Mouse (Mus musculus): ENCODE measurements around the gene Pnma5. TPM values are rescaled to one million over a fixed set of nuclear protein-coding genes. Genes with fewer than 3 reads are reported as not detected.

The Pnma5 gene
- total and polyA plus RNA-seq, 3 experiments: 0.07 to 0.08 TPM; not detected in 1

- in situ Hi-C loops (cut with MboI; ENCODE audit: low pct_ligation_motif_present, low pct_unique_long_range_greater_than_20kb, low sequenced_read_pairs): no loop called here
- DNase-seq (ENCODE audit: extremely low read depth): no peak
- no peak overlapping the region for H3K4me3 ChIP-seq (replicated peaks in 1 of 3; ENCODE audit: low read depth in 2 of 3, low read length in 2 of 3, poor library complexity in 1 of 3)
- no peak overlapping the region for H3K9ac ChIP-seq (ENCODE audit: insufficient read depth, low read depth)
- no peaks in the 10 kb centered on the region for H3K4me1 ChIP-seq (ENCODE audit: control insufficient read depth in 1 of 2, insufficient read depth in 2 of 2)
- H3K27me3 ChIP-seq (replicated peaks): no peaks in the 10 kb centered on the region
- no peak overlapping the region for H3K4me2 ChIP-seq (ENCODE audit: insufficient read depth, low read depth, poor library complexity, severe bottlenecking)
- dilution Hi-C loops (cut with MboI; ENCODE audit: extremely low pct_ligation_motif_present, extremely low pct_unique_long_range_greater_than_20kb, low sequenced_read_pairs): no loop called here
- no peaks in the 10 kb centered on the region for H3K36me3 ChIP-seq (replicated peaks in 1 of 2; ENCODE audit: control insufficient read depth in 1 of 2, insufficient read depth in 1 of 2, low read length in 1 of 2)
- H3K79me2 ChIP-seq (replicated peaks; ENCODE audit: control insufficient read depth, extremely low read depth, insufficient read depth, poor library complexity, severe bottlenecking): no peaks in the 10 kb centered on the region
- TF ChIP-seq USF2 (conservative IDR thresholded peaks at IDR 0.05; ENCODE audit: low read depth, low read length): no peak
- TF ChIP-seq JUN (IDR thresholded peaks at IDR 0.05; ENCODE audit: insufficient read depth, low read depth, low read length): no peak
- TF ChIP-seq BHLHE40 (IDR thresholded peaks at IDR 0.05; ENCODE audit: low read depth, low read length): no peak
- no peak for TF ChIP-seq UBTF (IDR thresholded peaks at IDR 0.05; ENCODE audit: low read depth, low read length)
- no peak for TF ChIP-seq RAD21 (IDR thresholded peaks at IDR 0.05; ENCODE audit: low read depth, low read length)
- no peaks in the 10 kb centered on the region for H3K9me3 ChIP-seq (replicated peaks; ENCODE audit: low read length)
- no peak overlapping the region for H3K27ac ChIP-seq (ENCODE audit: insufficient read depth, low read depth)
Observed at GRCm38 (mm10) chrX:73062323-73062722, 25.4 kb upstream of the Pnma5 start.

- in situ Hi-C loops (cut with MboI; ENCODE audit: low pct_ligation_motif_present, low pct_unique_long_range_greater_than_20kb, low sequenced_read_pairs) (no loop called here), dilution Hi-C loops (cut with MboI; ENCODE audit: extremely low pct_ligation_motif_present, extremely low pct_unique_long_range_greater_than_20kb, low sequenced_read_pairs) (no loop called here)
- Histone ChIP-seq H3K9ac (ENCODE audit: insufficient read depth, low read depth) (no peak overlapping the region), H3K27me3 (replicated peaks) (no peaks in the 10 kb centered on the region), H3K79me2 (replicated peaks; ENCODE audit: control insufficient read depth, extremely low read depth, insufficient read depth, poor library complexity, severe bottlenecking) (no peaks in the 10 kb centered on the region), H3K36me3 (replicated peaks in 1 of 2; ENCODE audit: control insufficient read depth in 1 of 2, insufficient read depth in 1 of 2, low read length in 1 of 2) (no peaks in the 10 kb centered on the region), H3K4me3 (replicated peaks in 1 of 3; ENCODE audit: low read depth in 2 of 3, low read length in 2 of 3, poor library complexity in 1 of 3) (no peak overlapping the region), H3K4me1 (ENCODE audit: control insufficient read depth in 1 of 2, insufficient read depth in 2 of 2) (no peaks in the 10 kb centered on the region), H3K4me2 (ENCODE audit: insufficient read depth, low read depth, poor library complexity, severe bottlenecking) (no peak overlapping the region), H3K27ac (ENCODE audit: insufficient read depth, low read depth) (no peak overlapping the region), H3K9me3 (replicated peaks; ENCODE audit: low read length) (no peaks in the 10 kb centered on the region)
- DNase-seq (ENCODE audit: extremely low read depth): no peak
- TF ChIP-seq CHD1 (IDR thresholded peaks at IDR 0.05; ENCODE audit: low read depth, low read length): no peak
Observed at GRCm38 (mm10) chrX:73061528-73061927, 24.6 kb upstream of the Pnma5 start.

- Histone ChIP-seq H3K4me2 (ENCODE audit: insufficient read depth, low read depth, poor library complexity, severe bottlenecking) (no peak overlapping the region), H3K36me3 (replicated peaks in 1 of 2; ENCODE audit: control insufficient read depth in 1 of 2, insufficient read depth in 1 of 2, low read length in 1 of 2) (no peaks in the 10 kb centered on the region), H3K4me3 (replicated peaks in 1 of 3; ENCODE audit: low read depth in 2 of 3, low read length in 2 of 3, poor library complexity in 1 of 3) (no peak overlapping the region), H3K9ac (ENCODE audit: insufficient read depth, low read depth) (no peak overlapping the region), H3K27me3 (replicated peaks) (no peaks in the 10 kb centered on the region), H3K4me1 (ENCODE audit: control insufficient read depth in 1 of 2, insufficient read depth in 2 of 2) (0 out of 4 replicates have a peak, but pooled peaks cover 0 to 4% of the 10 kb centered on the region in 2 experiments), H3K9me3 (replicated peaks; ENCODE audit: low read length) (no peaks in the 10 kb centered on the region), H3K79me2 (replicated peaks; ENCODE audit: control insufficient read depth, extremely low read depth, insufficient read depth, poor library complexity, severe bottlenecking) (no peaks in the 10 kb centered on the region), H3K27ac (ENCODE audit: insufficient read depth, low read depth) (no peak overlapping the region)
- dilution Hi-C loops (cut with MboI; ENCODE audit: extremely low pct_ligation_motif_present, extremely low pct_unique_long_range_greater_than_20kb, low sequenced_read_pairs) (no loop called here), in situ Hi-C loops (cut with MboI; ENCODE audit: low pct_ligation_motif_present, low pct_unique_long_range_greater_than_20kb, low sequenced_read_pairs) (no loop called here)
- peak; percentile 91 for TF ChIP-seq CHD2 (IDR thresholded peaks at IDR 0.05; ENCODE audit: low read length)
- no peak for TF ChIP-seq ZNF384 (IDR thresholded peaks at IDR 0.05; ENCODE audit: low read depth, low read length)
- no peak for TF ChIP-seq USF2 (conservative IDR thresholded peaks at IDR 0.05; ENCODE audit: low read depth, low read length)
- TF ChIP-seq NRF1 (IDR thresholded peaks at IDR 0.05; ENCODE audit: low read depth, low read length): peak; percentile 85
- TF ChIP-seq RCOR1 (conservative IDR thresholded peaks at IDR 0.05; ENCODE audit: low read depth, low read length): no peak
- peak; percentile 78 for TF ChIP-seq SMC3 (IDR thresholded peaks at IDR 0.05; ENCODE audit: low read depth, low read length)
- TF ChIP-seq HCFC1 (IDR thresholded peaks at IDR 0.05; ENCODE audit: low read depth, low read length): peak; percentile 49
- TF ChIP-seq KAT2A (IDR thresholded peaks at IDR 0.05; ENCODE audit: insufficient replicate concordance, low read length): no peak
- no peak for TF ChIP-seq MAX (IDR thresholded peaks at IDR 0.05; ENCODE audit: low read length)
- peak; percentile 48 to 89 for TF ChIP-seq CTCF (conservative IDR thresholded peaks at IDR 0.05 in 1 of 2, IDR thresholded peaks at IDR 0.05 in 1 of 2; ENCODE audit: low read depth in 2 of 2, low read length in 2 of 2)
- TF ChIP-seq PAX5 (IDR thresholded peaks at IDR 0.05; ENCODE audit: low read length): no peak
- peak; percentile 99 for TF ChIP-seq ZC3H11A (IDR thresholded peaks at IDR 0.05; ENCODE audit: low read depth, low read length)
- no peak for TF ChIP-seq E2F4 (IDR thresholded peaks at IDR 0.05; ENCODE audit: insufficient replicate concordance, low read depth, low read length)
- TF ChIP-seq IRF4 (IDR thresholded peaks at IDR 0.05; ENCODE audit: low read depth, low read length): peak; percentile 71
- TF ChIP-seq POLR2A (IDR thresholded peaks at IDR 0.05; ENCODE audit: low read depth, low read length): no peak
- TF ChIP-seq RAD21 (IDR thresholded peaks at IDR 0.05; ENCODE audit: low read depth, low read length): peak; percentile 97
- no peak for TF ChIP-seq ETS1 (conservative IDR thresholded peaks at IDR 0.05; ENCODE audit: low read depth, low read length)
- TF ChIP-seq MEF2A (IDR thresholded peaks at IDR 0.05; ENCODE audit: borderline replicate concordance, low read depth, low read length): peak; percentile 57; the same call in 1 of the 2 replicates
- TF ChIP-seq EP300 (IDR thresholded peaks at IDR 0.05; ENCODE audit: low read length): no peak
- DNase-seq (ENCODE audit: extremely low read depth): peak; percentile 89
Observed at GRCm38 (mm10) chrX:73053860-73054563, 17.1 kb upstream of the Pnma5 start.

All from CH12.LX (cell line).